Mouse (Mus musculus) heart, embryonic 12.5 days (tissue): ENCODE measurements around the gene Slc25a47. TPM values are rescaled to one million over a fixed set of nuclear protein-coding genes. Genes with fewer than 3 reads are reported as not detected.

ENCODE experiments used
- ATAC-seq: fragments of 200-750 bp; cut with Nextera tagmentation; 2 replicates; pipeline ENCODE4 v1.8.0; 2017; ENCODE audit warnings: moderate TSS enrichment, moderate library complexity; ENCODE audit not compliant: insufficient number of reproducible peaks, low FRiP score
- H3K27ac ChIP-seq: fragments of 300-500 bp; sonication (generic); 2 replicates; pipeline ENCODE4 v1.5.1; 2016; ENCODE audit warnings: mild to moderate bottlenecking, moderate library complexity; ENCODE audit not compliant: poor library complexity, severe bottlenecking
- H3K27me3 ChIP-seq: fragments of 300-500 bp; sonication (generic); replicated peaks from 2 replicates; pipeline ENCODE4 v1.6.1; 2016; ENCODE audit warnings: mild to moderate bottlenecking, moderate library complexity
- H3K36me3 ChIP-seq: fragments of 300-500 bp; sonication (generic); 2 replicates; pipeline ENCODE4 v1.6.1; 2016; ENCODE audit warnings: mild to moderate bottlenecking, moderate library complexity
- H3K4me1 ChIP-seq: fragments of 300-500 bp; sonication (generic); replicated peaks from 2 replicates; pipeline ENCODE4 v1.6.1; 2016; ENCODE audit warnings: mild to moderate bottlenecking
- H3K4me2 ChIP-seq: fragments of 300-500 bp; sonication (generic); 2 replicates; pipeline ENCODE4 v1.6.1; 2016; ENCODE audit warnings: mild to moderate bottlenecking, moderate library complexity
- H3K4me3 ChIP-seq: fragments of 300-500 bp; sonication (generic); 2 replicates; pipeline ENCODE4 v1.5.1; 2016; ENCODE audit warnings: mild to moderate bottlenecking
- H3K9ac ChIP-seq: fragments of 300-500 bp; sonication (generic); 2 replicates; pipeline ENCODE4 v1.6.1; 2016; ENCODE audit warnings: mild to moderate bottlenecking, moderate library complexity
- H3K9me3 ChIP-seq: fragments of 300-500 bp; sonication (generic); replicated peaks from 2 replicates; pipeline ENCODE4 v1.6.1; 2016; ENCODE audit warnings: mild to moderate bottlenecking, moderate library complexity
- WGBS: fragments of 180-500 bp; shearing (Covaris S2); methylation state at CpG from one replicate; pipeline ENCODE4 v1.1.7; 2016; 5-methylcytosine and 5-hydroxymethylcytosine counted together
- polyA plus RNA-seq: library from polyadenylated mRNA; unstranded; fragments of >200 nt; fragmentation: Nextera tagmentation; extraction: Ambion mirVana; gene quantifications from 2 replicates; pipeline ENCODE4 v1.2.1, GENCODE M21; 2016

Gene Slc25a47
- polyA plus RNA-seq, 1 experiment from 2014 or later: 5.4 TPM

- WGBS: 50% methylated on average over 1 of the region's 1 CpGs
- no peaks in the 10 kb centered on the region for H3K9me3 ChIP-seq
- H3K4me1 ChIP-seq: peaks cover 41% of the 10 kb centered on the region
Measured at GRCm38 (mm10) chr12:108809771-108810170, 26.1 kb upstream of the Slc25a47 start.

GRCm38 (mm10) chr12:108810309-108810708, 25.5 kb upstream of the Slc25a47 start:
- no peaks in the 10 kb centered on the region for H3K27me3 ChIP-seq
- H3K4me1 ChIP-seq: peaks cover 41% of the 10 kb centered on the region
- H3K9me3 ChIP-seq: no peaks in the 10 kb centered on the region
- H3K4me3 ChIP-seq: no peak overlapping the region
- H3K4me2 ChIP-seq: no peak overlapping the region
- H3K9ac ChIP-seq: no peak overlapping the region
- no peak for ATAC-seq
- 69% methylated on average over 7 of the region's 7 CpGs for WGBS
- H3K27ac ChIP-seq: no peak overlapping the region
- peaks cover 41% of the 10 kb centered on the region for H3K36me3 ChIP-seq

More at GRCm38 (mm10) chr12:108809771-108810170, 26.1 kb upstream of the Slc25a47 start:
- Histone ChIP-seq H3K36me3 (peaks cover 35% of the 10 kb centered on the region), H3K27ac (no peak overlapping the region), H3K27me3 (no peaks in the 10 kb centered on the region), H3K9ac (no peak overlapping the region), H3K4me2 (no peak overlapping the region), H3K4me3 (no peak overlapping the region)
- no peak for ATAC-seq

- peaks cover 41% of the 10 kb centered on the region for H3K4me1 ChIP-seq
- H3K4me3 ChIP-seq: no peak overlapping the region
- 62% methylated on average over 2 of the region's 2 CpGs for WGBS
- no peak overlapping the region for H3K27ac ChIP-seq
- no peak overlapping the region for H3K9ac ChIP-seq
- no peaks in the 10 kb centered on the region for H3K9me3 ChIP-seq
- H3K4me2 ChIP-seq: no peak overlapping the region
- no peak for ATAC-seq
- peaks cover 43% of the 10 kb centered on the region for H3K36me3 ChIP-seq
- no peaks in the 10 kb centered on the region for H3K27me3 ChIP-seq
Measured at GRCm38 (mm10) chr12:108811133-108811532, 24.7 kb upstream of the Slc25a47 start.

GRCm38 (mm10) chr12:108812463-108812862, 23.4 kb upstream of the Slc25a47 start:
- Histone ChIP-seq H3K4me2 (no peak overlapping the region), H3K36me3 (peaks cover 42% of the 10 kb centered on the region), H3K9ac (no peak overlapping the region), H3K9me3 (no peaks in the 10 kb centered on the region), H3K4me3 (no peak overlapping the region), H3K4me1 (peaks cover 41% of the 10 kb centered on the region), H3K27ac (no peak overlapping the region), H3K27me3 (no peaks in the 10 kb centered on the region)
- no peak for ATAC-seq
- 81% methylated on average over 6 of the region's 6 CpGs for WGBS

GRCm38 (mm10) chr12:108814470-108814869, 21.4 kb upstream of the Slc25a47 start:
- Histone ChIP-seq H3K9me3 (no peaks in the 10 kb centered on the region), H3K27ac (no peak overlapping the region), H3K4me1 (peaks cover 32% of the 10 kb centered on the region), H3K4me2 (no peak overlapping the region), H3K36me3 (peaks cover 51% of the 10 kb centered on the region), H3K27me3 (no peaks in the 10 kb centered on the region), H3K4me3 (no peak overlapping the region), H3K9ac (no peak overlapping the region)
- WGBS: 93% methylated on average over 6 of the region's 6 CpGs
- ATAC-seq: no peak

- H3K9ac ChIP-seq: no peak overlapping the region
- ATAC-seq: no peak
Measured at GRCm38 (mm10) chr12:108816569-108816968, 19.3 kb upstream of the Slc25a47 start.

GRCm38 (mm10) chr12:108820461-108820860, 15.4 kb upstream of the Slc25a47 start:
- Histone ChIP-seq H3K4me1 (peaks cover 19% of the 10 kb centered on the region; the same call in 1 of the 2 replicates), H3K9me3 (no peaks in the 10 kb centered on the region), H3K4me2 (no peak overlapping the region), H3K27ac (no peak overlapping the region), H3K27me3 (no peaks in the 10 kb centered on the region), H3K4me3 (no peak overlapping the region), H3K9ac (no peak overlapping the region), H3K36me3 (peaks cover 27% of the 10 kb centered on the region)
- no peak for ATAC-seq
- 61% methylated on average over 4 of the region's 4 CpGs for WGBS

More at GRCm38 (mm10) chr12:108816569-108816968, 19.3 kb upstream of the Slc25a47 start:
- H3K27ac ChIP-seq: no peak overlapping the region
- H3K4me1 ChIP-seq: peaks cover 30% of the 10 kb centered on the region
- no peaks in the 10 kb centered on the region for H3K27me3 ChIP-seq
- peaks cover 46% of the 10 kb centered on the region for H3K36me3 ChIP-seq
- no peak overlapping the region for H3K4me2 ChIP-seq
- no peak overlapping the region for H3K4me3 ChIP-seq
- WGBS: 75% methylated on average over 11 of the region's 11 CpGs
- H3K9me3 ChIP-seq: no peaks in the 10 kb centered on the region

GRCm38 (mm10) chr12:108823036-108823435, 12.8 kb upstream of the Slc25a47 start:
- H3K4me2 ChIP-seq: no peak overlapping the region
- no peak for ATAC-seq
- peaks cover 24% of the 10 kb centered on the region for H3K36me3 ChIP-seq
- 71% methylated on average over 8 of the region's 8 CpGs for WGBS
- H3K4me1 ChIP-seq: peaks cover 19% of the 10 kb centered on the region; the same call in 1 of the 2 replicates
- no peaks in the 10 kb centered on the region for H3K9me3 ChIP-seq
- H3K27me3 ChIP-seq: no peaks in the 10 kb centered on the region
- H3K27ac ChIP-seq: no peak overlapping the region
- H3K4me3 ChIP-seq: no peak overlapping the region
- H3K9ac ChIP-seq: no peak overlapping the region

- H3K9ac ChIP-seq: no peak overlapping the region
- H3K27me3 ChIP-seq: no peaks in the 10 kb centered on the region
- no peak overlapping the region for H3K27ac ChIP-seq
- WGBS: 90% methylated on average over 15 of the region's 15 CpGs
- no peak overlapping the region for H3K4me3 ChIP-seq
- no peak overlapping the region for H3K4me2 ChIP-seq
- H3K9me3 ChIP-seq: no peaks in the 10 kb centered on the region
- ATAC-seq: no peak
- peaks cover 14% of the 10 kb centered on the region for H3K36me3 ChIP-seq
- H3K4me1 ChIP-seq: peaks cover 16% of the 10 kb centered on the region; the same call in 1 of the 2 replicates
Measured at GRCm38 (mm10) chr12:108824225-108824874, 11.5 kb upstream of the Slc25a47 start.

- no peak overlapping the region for H3K4me3 ChIP-seq
- H3K9me3 ChIP-seq: no peaks in the 10 kb centered on the region
- peaks cover 14% of the 10 kb centered on the region for H3K36me3 ChIP-seq
- ATAC-seq: no peak
- peaks cover 3% of the 10 kb centered on the region; the same call in 1 of the 2 replicates for H3K4me1 ChIP-seq
- H3K4me2 ChIP-seq: no peak overlapping the region
- no peak overlapping the region for H3K9ac ChIP-seq
- H3K27me3 ChIP-seq: no peaks in the 10 kb centered on the region
- H3K27ac ChIP-seq: no peak overlapping the region
- WGBS: 92% methylated on average over 13 of the region's 13 CpGs
Measured at GRCm38 (mm10) chr12:108825561-108826224, 10.2 kb upstream of the Slc25a47 start.

- WGBS: 91% methylated on average over 19 of the region's 19 CpGs
- Histone ChIP-seq H3K27ac (no peak overlapping the region), H3K9me3 (no peaks in the 10 kb centered on the region), H3K36me3 (peaks cover 14% of the 10 kb centered on the region), H3K9ac (no peak overlapping the region), H3K4me3 (no peak overlapping the region), H3K4me1 (no peaks in the 10 kb centered on the region), H3K4me2 (no peak overlapping the region), H3K27me3 (no peaks in the 10 kb centered on the region)
- no peak for ATAC-seq
Measured at GRCm38 (mm10) chr12:108826282-108826957, 9.4 kb upstream of the Slc25a47 start.
